Mouse (Mus musculus) spleen, adult 2 months (tissue): ENCODE results near the gene Ercc8.

ENCODE experiments used
- CTCF ChIP-seq: fragments of 200-500 bp; IDR thresholded peaks from 2 replicates; pipeline ENCODE4 v1.5.1; 2011; ENCODE audit warnings: mild to moderate bottlenecking, inconsistent platforms; ENCODE audit not compliant: insufficient read depth, insufficient read length, insufficient replicate concordance; ENCODE audit errors: extremely low read depth
- POLR2A ChIP-seq: fragments of 200-500 bp; IDR thresholded peaks from 2 replicates; pipeline ENCODE4 v1.6.1; 2011; ENCODE audit warnings: low read depth, low read length, inconsistent platforms

DNA sequence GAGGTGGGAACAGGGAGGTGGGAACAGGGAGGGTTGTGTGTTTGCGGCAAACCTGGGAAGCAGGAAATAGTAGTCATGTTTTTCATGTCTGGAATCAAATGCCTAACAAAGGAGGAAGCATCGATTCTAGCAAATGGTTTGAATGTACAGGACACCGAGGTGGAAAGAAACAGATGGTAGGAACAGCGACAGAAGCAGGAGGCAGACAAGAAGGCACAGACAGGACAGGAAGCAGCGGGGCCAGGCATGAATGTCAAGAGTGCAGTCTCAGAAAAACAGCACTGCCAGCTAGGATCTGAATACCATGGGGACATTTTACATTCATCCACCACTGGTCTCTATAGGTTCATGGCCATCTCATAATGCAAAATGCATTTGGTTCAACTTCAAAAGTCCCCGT, 36.9 kb downstream of the Ercc8 start:
- no peak for TF ChIP-seq CTCF
- no peak for TF ChIP-seq POLR2A
